Mouse (Mus musculus) embryonic facial prominence, embryonic 14.5 days (tissue): ENCODE data around the gene Atl1. TPM values are rescaled to one million over a fixed set of nuclear protein-coding genes. Genes with fewer than 3 reads are reported as not detected.
A peak's percentile ranks its signal among the peaks of the same experiment; 100 is the strongest.

Source experiments
- ATAC-seq: fragments of 200-750 bp; cut with Nextera tagmentation; 2 replicates; pipeline ENCODE4 v1.8.0; 2017; ENCODE audit warnings: low read depth, moderate number of reproducible peaks, moderate TSS enrichment
- DNase-seq: peaks from one replicate; pipeline ENCODE4 v3.0.0-alpha.2; 2015; ENCODE audit warnings: low spot score
- H3K27ac ChIP-seq: fragments of 300-500 bp; sonication (generic); replicated peaks from 2 replicates; pipeline ENCODE4 v1.5.1; 2014; ENCODE audit warnings: low read depth, mild to moderate bottlenecking, low read length, moderate library complexity
- H3K27me3 ChIP-seq: fragments of 300-500 bp; sonication (generic); replicated peaks from 2 replicates; pipeline ENCODE4 v1.6.1; 2014; ENCODE audit warnings: low read length; ENCODE audit not compliant: control insufficient read depth, insufficient read depth
- H3K36me3 ChIP-seq: fragments of 300-500 bp; sonication (generic); 2 replicates; pipeline ENCODE4 v1.6.1; 2014; ENCODE audit warnings: low read length, mixed read lengths; ENCODE audit not compliant: control insufficient read depth, insufficient read depth
- H3K4me1 ChIP-seq: fragments of 300-500 bp; sonication (generic); 2 replicates; pipeline ENCODE4 v1.6.1; 2014; ENCODE audit warnings: antibody characterized with exemption, low read length; ENCODE audit not compliant: control insufficient read depth, insufficient read depth
- H3K4me2 ChIP-seq: fragments of 300-500 bp; sonication (generic); 2 replicates; pipeline ENCODE4 v1.6.1; 2014; ENCODE audit warnings: low read depth, mild to moderate bottlenecking, low read length, moderate library complexity, mixed read lengths
- H3K4me3 ChIP-seq: fragments of 300-500 bp; sonication (generic); 2 replicates; pipeline ENCODE4 v1.5.1; 2014; ENCODE audit warnings: low read depth, mild to moderate bottlenecking, low read length
- H3K9ac ChIP-seq: fragments of 300-500 bp; sonication (generic); 2 replicates; pipeline ENCODE4 v1.6.1; 2014; ENCODE audit warnings: low read depth, mild to moderate bottlenecking, low read length, moderate library complexity, mixed read lengths
- H3K9me3 ChIP-seq: fragments of 300-500 bp; sonication (generic); 2 replicates; pipeline ENCODE4 v1.6.1; 2016; ENCODE audit warnings: low read length; ENCODE audit not compliant: control insufficient read depth
- WGBS: fragments of 180-500 bp; shearing (Covaris S2); extraction: QIAGEN DNeasy Blood & Tissue Kit; methylation state at CpG from one replicate; pipeline ENCODE4 v1.1.7; 2014; 5-methylcytosine and 5-hydroxymethylcytosine counted together
- polyA plus RNA-seq: library from polyadenylated mRNA; unstranded; fragments of >200 nt; fragmentation: Nextera tagmentation; extraction: Ambion mirVana; gene quantifications from 2 replicates; pipeline ENCODE4 v1.2.1, GENCODE M21; 2014

Gene Atl1
- polyA plus RNA-seq, 1 experiment from 2014 or later: 8.5 TPM

DNA sequence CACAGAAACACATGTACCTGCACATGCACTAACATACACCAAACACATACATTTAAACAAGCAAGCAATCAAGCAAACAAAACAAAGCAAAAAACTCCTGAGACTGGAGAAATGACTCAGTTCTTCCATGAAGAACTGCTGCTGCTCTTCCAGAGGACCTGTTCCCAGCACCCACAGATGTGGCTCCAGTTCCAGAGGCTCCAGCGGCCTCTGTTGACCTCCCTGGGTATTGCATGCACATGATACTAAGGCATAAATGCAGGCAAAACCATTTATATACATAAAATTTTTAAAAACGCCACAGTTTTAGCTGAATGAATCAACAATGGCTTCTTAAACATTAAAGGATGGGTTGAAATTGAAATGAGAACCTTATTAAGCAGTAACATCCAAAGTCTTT lies 46.9 kb downstream of the Atl1 start:
- H3K4me2 ChIP-seq: no peak overlapping the region
- DNase-seq: no peak
- H3K9me3 ChIP-seq: no peaks in the 10 kb centered on the region
- no peak overlapping the region for H3K9ac ChIP-seq
- ATAC-seq: no peak
- H3K36me3 ChIP-seq: no peaks in the 10 kb centered on the region
- no peak overlapping the region for H3K27ac ChIP-seq
- H3K4me1 ChIP-seq: no peaks in the 10 kb centered on the region
- H3K4me3 ChIP-seq: no peak overlapping the region
- no peaks in the 10 kb centered on the region for H3K27me3 ChIP-seq
- 53% methylated on average over 2 of the region's 2 CpGs for WGBS

- 50% methylated on average over 1 of the region's 1 CpGs for WGBS
Measured at GRCm38 (mm10) chr12:69941655-69942329, 49.4 kb downstream of the Atl1 start.

DNA sequence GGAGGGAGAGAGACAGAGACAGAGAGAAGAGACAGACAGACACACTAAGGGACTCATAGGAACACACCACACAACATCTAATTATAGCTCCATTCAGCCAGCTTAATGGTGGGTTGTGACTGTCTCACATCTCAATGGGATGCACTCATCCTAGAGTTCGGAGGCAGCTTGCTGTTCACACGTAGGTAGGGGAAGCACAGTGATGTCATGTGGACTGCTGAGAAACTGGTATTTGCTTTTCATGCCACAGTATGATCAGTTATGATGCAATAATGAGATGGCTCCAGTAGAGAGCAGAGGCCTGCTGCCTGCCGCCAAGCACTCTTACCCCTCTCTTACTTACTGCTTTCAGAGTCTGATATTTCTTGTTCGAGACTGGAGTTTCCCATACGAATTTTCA lies 53.4 kb downstream of the Atl1 start:
- no peak overlapping the region for H3K9ac ChIP-seq
- H3K4me2 ChIP-seq: no peak overlapping the region
- DNase-seq: no peak
- no peak overlapping the region for H3K4me3 ChIP-seq
- H3K36me3 ChIP-seq: no peaks in the 10 kb centered on the region
- H3K27me3 ChIP-seq: no peaks in the 10 kb centered on the region
- no peak overlapping the region for H3K27ac ChIP-seq
- no peak for ATAC-seq
- WGBS: 95% methylated on average over 5 of the region's 5 CpGs
- no peaks in the 10 kb centered on the region for H3K4me1 ChIP-seq
- H3K9me3 ChIP-seq: no peaks in the 10 kb centered on the region

More at GRCm38 (mm10) chr12:69941655-69942329, 49.4 kb downstream of the Atl1 start:
- Histone ChIP-seq H3K27ac (no peak overlapping the region), H3K4me1 (no peaks in the 10 kb centered on the region), H3K36me3 (no peaks in the 10 kb centered on the region), H3K9ac (no peak overlapping the region), H3K27me3 (no peaks in the 10 kb centered on the region), H3K4me2 (no peak overlapping the region), H3K9me3 (no peaks in the 10 kb centered on the region), H3K4me3 (no peak overlapping the region)
- no peak for ATAC-seq
- no peak for DNase-seq

- Histone ChIP-seq H3K36me3 (no peaks in the 10 kb centered on the region), H3K9ac (no peak overlapping the region), H3K4me2 (no peak overlapping the region), H3K27ac (no peak overlapping the region), H3K4me3 (no peak overlapping the region), H3K4me1 (no peaks in the 10 kb centered on the region), H3K27me3 (no peaks in the 10 kb centered on the region), H3K9me3 (no peaks in the 10 kb centered on the region)
- ATAC-seq: no peak
- no peak for DNase-seq
- whole genome bisulfite sequencing: 65% methylated on average over 3 of the region's 3 CpGs
Measured at GRCm38 (mm10) chr12:69947502-69947901, 55.1 kb downstream of the Atl1 start.

DNA sequence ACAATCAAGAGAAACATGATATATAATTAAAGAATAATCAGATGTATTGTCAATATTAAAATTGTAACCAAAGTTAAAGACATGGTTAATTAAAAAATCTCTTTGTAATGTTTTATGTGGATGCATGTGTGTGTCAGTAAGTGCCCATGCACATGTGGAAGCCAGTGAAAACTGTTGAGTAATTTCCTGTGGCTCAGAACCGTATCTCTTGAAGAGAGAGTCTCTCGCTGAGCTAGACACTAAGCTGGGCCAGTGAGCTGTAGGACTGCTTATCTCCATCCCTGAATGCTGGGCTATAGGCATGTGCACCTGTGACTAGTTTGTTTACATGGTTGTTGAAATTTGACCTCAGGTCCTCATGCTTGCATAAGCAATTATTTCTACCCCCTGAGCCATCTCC lies 65.0 kb downstream of the Atl1 start:
- Histone ChIP-seq H3K36me3 (peaks cover 42% of the 10 kb centered on the region), H3K4me1 (no peaks in the 10 kb centered on the region), H3K4me2 (no peak overlapping the region), H3K9me3 (no peaks in the 10 kb centered on the region), H3K4me3 (no peak overlapping the region), H3K27me3 (no peaks in the 10 kb centered on the region), H3K27ac (no peak overlapping the region), H3K9ac (no peak overlapping the region)
- WGBS: 75% methylated on average over 2 of the region's 2 CpGs
- DNase-seq: no peak
- no peak for ATAC-seq

DNA sequence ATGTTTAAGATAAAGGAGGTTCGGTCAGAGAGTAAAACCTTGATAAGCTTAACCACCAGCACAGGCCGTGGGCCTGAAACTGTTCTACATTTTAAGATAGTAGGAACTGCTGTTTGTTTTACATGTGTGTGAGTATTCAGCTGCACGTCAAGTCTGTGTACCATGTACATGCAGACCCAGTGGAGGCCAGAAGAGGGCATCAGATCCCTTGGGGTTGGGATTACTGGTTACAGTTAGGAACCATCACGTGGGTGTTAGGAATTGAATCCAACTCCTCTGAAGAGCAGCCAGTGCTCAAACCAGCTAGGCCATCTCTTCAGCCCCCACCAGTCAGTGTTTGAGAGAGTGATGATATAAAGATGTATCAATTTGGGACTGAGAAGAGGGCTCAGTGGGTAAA lies 70.1 kb downstream of the Atl1 start:
- H3K4me2 ChIP-seq: no peak overlapping the region
- H3K36me3 ChIP-seq: peaks cover 73% of the 10 kb centered on the region
- no peaks in the 10 kb centered on the region for H3K27me3 ChIP-seq
- ATAC-seq: peak; percentile 44; the same call in 1 of the 2 replicates
- H3K4me1 ChIP-seq: no peaks in the 10 kb centered on the region
- no peak overlapping the region for H3K4me3 ChIP-seq
- no peak overlapping the region for H3K9ac ChIP-seq
- H3K9me3 ChIP-seq: no peaks in the 10 kb centered on the region
- H3K27ac ChIP-seq: no peak overlapping the region
- DNase-seq: peak; percentile 48
- 67% methylated on average over 4 of the region's 4 CpGs for WGBS

DNA sequence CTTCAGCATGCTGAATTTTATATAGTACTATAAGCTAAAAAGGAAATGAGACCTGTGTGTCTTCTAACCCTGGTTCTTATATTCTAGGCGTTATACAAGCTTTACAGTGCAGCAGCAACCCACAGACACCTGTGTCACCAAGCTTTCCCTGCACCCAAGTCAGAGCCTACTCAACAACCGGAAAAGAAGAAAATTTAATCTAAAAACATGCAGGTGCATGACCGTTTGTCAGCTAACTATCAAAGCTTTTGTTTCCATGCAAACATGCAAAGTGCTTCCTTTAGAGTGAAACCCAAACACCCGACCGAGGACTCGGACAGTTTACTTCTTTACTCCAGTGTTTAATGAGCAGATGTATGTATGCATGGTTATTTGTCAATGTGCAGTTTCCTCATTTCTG lies 70.7 kb downstream of the Atl1 start:
- H3K4me2 ChIP-seq: no peak overlapping the region
- 91% methylated on average over 6 of the region's 6 CpGs for WGBS
- ATAC-seq: no peak
- H3K9ac ChIP-seq: no peak overlapping the region
- DNase-seq: no peak
- H3K4me3 ChIP-seq: no peak overlapping the region
- peaks cover 75% of the 10 kb centered on the region for H3K36me3 ChIP-seq
- no peak overlapping the region for H3K27ac ChIP-seq
- H3K4me1 ChIP-seq: no peaks in the 10 kb centered on the region
- no peaks in the 10 kb centered on the region for H3K9me3 ChIP-seq
- H3K27me3 ChIP-seq: no peaks in the 10 kb centered on the region

DNA sequence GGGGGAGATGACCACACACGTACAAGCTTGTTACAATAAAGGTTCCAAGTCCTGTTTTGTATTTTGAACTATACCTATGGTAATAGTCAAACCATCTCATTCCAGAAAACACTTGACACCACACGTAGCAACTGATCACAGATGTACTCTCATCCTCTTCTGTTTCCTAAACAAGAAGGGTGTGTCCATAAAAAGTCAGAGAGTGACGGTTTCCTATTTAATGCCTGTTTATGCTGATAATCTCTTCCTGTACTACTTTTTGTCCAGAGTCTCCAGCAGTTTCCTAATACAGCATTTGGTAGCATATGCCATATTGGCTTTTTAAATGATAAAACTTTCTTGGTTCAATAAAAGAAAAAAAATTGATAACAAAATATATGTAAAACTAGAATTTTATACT lies 73.2 kb downstream of the Atl1 start:
- WGBS: 79% methylated on average over 3 of the region's 3 CpGs
- DNase-seq (no peak), ATAC-seq (no peak)
- Histone ChIP-seq H3K9me3 (no peaks in the 10 kb centered on the region), H3K4me3 (no peak overlapping the region), H3K27ac (no peak overlapping the region), H3K9ac (no peak overlapping the region), H3K4me1 (no peaks in the 10 kb centered on the region), H3K27me3 (no peaks in the 10 kb centered on the region), H3K4me2 (no peak overlapping the region), H3K36me3 (peaks cover 80% of the 10 kb centered on the region)

DNA sequence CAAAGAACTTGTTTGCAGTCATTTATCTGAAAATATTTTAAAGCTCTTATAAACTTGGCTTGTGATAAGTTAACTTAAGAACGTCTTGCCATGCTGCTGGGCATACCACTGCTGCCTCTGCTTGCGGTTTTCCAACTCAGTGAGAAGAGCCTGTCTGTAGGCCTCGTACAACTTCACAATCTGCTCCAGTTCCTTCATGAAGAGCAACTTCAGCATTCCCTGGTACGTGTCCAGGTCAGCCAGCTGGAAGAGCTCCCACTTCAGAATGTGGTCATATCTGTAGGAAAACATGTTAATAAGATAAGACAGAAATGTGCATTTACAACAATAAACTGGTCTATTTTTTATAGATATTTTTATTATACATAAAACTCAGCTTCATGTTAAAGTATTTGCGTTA lies 73.7 kb downstream of the Atl1 start:
- WGBS: 87% methylated on average over 5 of the region's 5 CpGs
- H3K27me3 ChIP-seq: no peaks in the 10 kb centered on the region
- no peak overlapping the region for H3K9ac ChIP-seq
- DNase-seq (no peak), ATAC-seq (no peak)
- H3K9me3 ChIP-seq: no peaks in the 10 kb centered on the region
- H3K4me1 ChIP-seq: no peaks in the 10 kb centered on the region
- H3K4me3 ChIP-seq: no peak overlapping the region
- no peak overlapping the region for H3K27ac ChIP-seq
- H3K4me2 ChIP-seq: no peak overlapping the region
- peaks cover 79% of the 10 kb centered on the region for H3K36me3 ChIP-seq
